In the genomic region with DNA sequence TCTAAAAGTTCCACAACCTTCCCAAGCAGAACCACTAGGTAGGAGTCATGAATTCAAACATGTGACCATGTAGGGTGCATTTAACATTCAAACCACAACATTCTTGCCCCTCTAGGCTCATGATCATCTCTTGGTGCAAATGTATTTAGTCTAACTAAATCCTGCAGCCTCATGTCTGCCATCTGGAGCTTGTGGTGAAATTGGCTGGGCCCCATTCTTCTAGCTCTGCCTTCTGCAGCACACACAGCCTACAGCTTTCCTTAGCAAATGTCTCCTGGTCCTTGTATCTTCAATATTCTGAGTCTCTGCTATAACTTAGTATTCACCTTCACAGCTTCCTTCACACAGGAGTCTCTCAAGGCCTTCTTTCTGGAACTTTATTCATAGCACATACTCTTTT, we compare ENCODE assay signal across 18 mouse cellular contexts.
DNase-seq lines count a peak whose midpoint lies in the region; ATAC-seq and TF ChIP-seq lines count a peak whose summit lies in the region.
"Had no signal": no experiment of that assay in that cellular context is flagged by ENCODE, and none has a peak within 500 bp of the region (broad histone marks: within the 10 kb centered on the region; RNA-seq: fewer than 3 reads in every experiment).

No protein-coding gene starts in this region.

- TF ChIP-seq POLR2A in brain, embryonic 14.5 days (IDR thresholded peaks at IDR 0.05; ENCODE audit: borderline replicate concordance, extremely low read depth, insufficient read depth, insufficient read length, poor library complexity, severe bottlenecking), result no peak

- no peak for TF ChIP-seq CTCF in brain, embryonic 14.5 days (IDR thresholded peaks at IDR 0.05; ENCODE audit: borderline replicate concordance, extremely low read depth, insufficient read depth, insufficient read length)

- peak; percentile 90 for ATAC-seq in frontal cortex, adult (ENCODE audit: low TSS enrichment)
- ATAC-seq: activated CD4-positive, CD25-positive, alpha-beta regulatory T cell, adult 4 months; forebrain, embryonic 13.5 days; midbrain, embryonic 13.5 days had no signal

- no peak for DNase-seq in frontal cortex, postnatal 25 days (ENCODE audit: low spot score in 2 of 2)
- DNase-seq in brain, embryonic 14.5 days (ENCODE audit: low read depth), result peak; percentile 9
- DNase-seq in cerebellum, postnatal 10 days, result peak; percentile 41 to 47
- DNase-seq in layer of hippocampus, adult 9-11 months, result peak; percentile 73
- no peak for DNase-seq in kidney, adult 9 months
- DNase-seq in urinary bladder, adult 2 months (ENCODE audit: low spot score), result no peak
- no peak for DNase-seq in gastrocnemius, postnatal 4 days (ENCODE audit: low spot score in 2 of 2)
- DNase-seq: adrenal gland, postnatal 10 days; kidney, adult 2 months; kidney, postnatal 14 days; left cerebral cortex, postnatal 4 days; liver; lung, postnatal 10 days; thymus, postnatal 25 days had no signal

Comparison
In these comparisons a context has a peak if more than half of its experiments do, and no peak if none do; other contexts are left out.
1. DNase-seq: peak in brain, embryonic 14.5 days (single experiment), cerebellum, postnatal 10 days (2 of 2) and layer of hippocampus, adult 9-11 months (single experiment); none in frontal cortex, postnatal 25 days (0 of 2), kidney, adult 9 months (single experiment), urinary bladder, adult 2 months (single experiment) and gastrocnemius, postnatal 4 days (0 of 2).